Mouse (Mus musculus): ENCODE measurements around the gene Ikzf2.

Gene Ikzf2

DNA sequence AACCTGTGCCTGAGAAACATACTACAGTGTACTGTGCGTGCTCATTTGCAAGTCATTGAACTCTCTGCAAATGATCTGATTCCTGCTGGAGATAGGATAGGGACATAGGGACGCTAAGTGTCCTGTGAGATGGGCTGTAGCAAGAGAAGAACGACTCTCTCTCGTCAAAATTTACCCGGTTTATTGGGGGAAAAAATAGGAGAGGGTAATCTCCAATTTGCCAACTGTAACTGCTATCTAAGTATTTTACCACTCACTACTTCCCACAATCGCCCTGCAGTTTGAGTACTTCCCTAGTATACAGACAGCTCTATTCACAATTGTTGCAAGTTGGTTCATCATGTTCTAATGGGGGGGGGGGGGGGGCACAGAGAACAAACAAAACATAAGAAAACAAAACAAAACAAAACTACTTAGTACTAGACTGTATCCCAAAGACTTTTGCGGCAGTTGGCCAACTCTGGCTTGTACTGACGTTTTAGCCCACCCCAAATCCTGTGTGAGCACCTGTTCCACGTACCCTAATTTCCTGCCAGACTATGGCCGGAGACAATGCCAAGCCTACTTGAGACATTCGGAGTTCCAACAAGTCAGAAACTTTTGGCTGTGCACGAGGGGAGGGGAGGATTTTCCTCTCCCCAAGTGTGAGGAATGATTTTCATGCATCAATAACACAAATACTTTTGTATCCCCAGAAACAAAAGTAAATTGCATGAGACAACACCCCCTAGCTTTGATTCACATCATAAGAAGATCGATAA, 2.6 kb downstream of the Ikzf2 start:
- H3K27me3 ChIP-seq (ENCODE audit: control insufficient read depth, insufficient read depth, low read length, poor library complexity, severe bottlenecking), result no peaks in the 10 kb centered on the region
- no peaks in the 10 kb centered on the region for H3K36me3 ChIP-seq (ENCODE audit: control insufficient read depth, insufficient read depth, low read length, poor library complexity, severe bottlenecking)
- no peak for DNase-seq (ENCODE audit: low read depth, low spot score)

DNA sequence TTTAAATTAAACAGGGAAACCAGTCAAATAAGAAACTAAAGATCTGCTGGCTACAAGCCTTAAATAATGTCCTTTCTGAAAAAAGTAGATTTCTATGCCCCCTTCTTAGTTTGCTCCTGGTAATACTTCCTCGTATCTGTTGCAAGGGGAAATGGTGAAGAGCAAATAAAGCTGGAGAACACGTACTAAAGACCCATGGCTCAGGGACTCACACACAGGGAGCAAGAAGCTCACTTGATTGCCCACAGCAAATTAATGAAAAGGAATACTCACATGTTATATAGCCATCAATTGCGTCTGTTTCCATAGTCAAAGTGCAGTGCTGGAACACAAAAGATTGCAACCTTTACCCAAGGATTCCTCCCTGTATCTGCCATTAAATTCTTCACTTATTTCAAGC, 3.2 kb downstream of the Ikzf2 start:
- H3K27me3 ChIP-seq (ENCODE audit: control insufficient read depth, insufficient read depth, low read length, poor library complexity, severe bottlenecking), result no peaks in the 10 kb centered on the region
- no peak for DNase-seq (ENCODE audit: low read depth, low spot score)
- H3K36me3 ChIP-seq (ENCODE audit: control insufficient read depth, insufficient read depth, low read length, poor library complexity, severe bottlenecking), result no peaks in the 10 kb centered on the region

DNA sequence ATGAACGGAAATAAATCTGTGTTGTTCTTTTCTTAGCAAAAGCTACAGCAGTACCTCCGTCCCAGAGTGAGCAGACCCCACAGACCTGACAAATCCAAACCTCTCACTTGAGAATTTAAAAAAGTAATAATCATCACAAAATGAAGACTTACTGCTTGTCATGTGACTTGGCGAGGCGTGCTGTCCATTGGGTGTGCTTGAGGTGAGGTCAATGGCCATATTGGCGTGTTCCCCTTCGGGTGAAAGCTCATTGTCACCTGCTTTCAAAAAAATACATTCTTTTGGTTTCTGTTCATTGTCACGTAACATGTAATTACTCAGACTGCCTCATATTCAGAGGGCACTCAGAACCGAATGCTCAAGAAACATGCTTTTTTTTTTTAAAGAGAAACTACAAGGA, 4.0 kb downstream of the Ikzf2 start:
- no peak for DNase-seq (ENCODE audit: low read depth, low spot score)
- H3K36me3 ChIP-seq (ENCODE audit: control insufficient read depth, insufficient read depth, low read length, poor library complexity, severe bottlenecking), result no peaks in the 10 kb centered on the region
- no peaks in the 10 kb centered on the region for H3K27me3 ChIP-seq (ENCODE audit: control insufficient read depth, insufficient read depth, low read length, poor library complexity, severe bottlenecking)

DNA sequence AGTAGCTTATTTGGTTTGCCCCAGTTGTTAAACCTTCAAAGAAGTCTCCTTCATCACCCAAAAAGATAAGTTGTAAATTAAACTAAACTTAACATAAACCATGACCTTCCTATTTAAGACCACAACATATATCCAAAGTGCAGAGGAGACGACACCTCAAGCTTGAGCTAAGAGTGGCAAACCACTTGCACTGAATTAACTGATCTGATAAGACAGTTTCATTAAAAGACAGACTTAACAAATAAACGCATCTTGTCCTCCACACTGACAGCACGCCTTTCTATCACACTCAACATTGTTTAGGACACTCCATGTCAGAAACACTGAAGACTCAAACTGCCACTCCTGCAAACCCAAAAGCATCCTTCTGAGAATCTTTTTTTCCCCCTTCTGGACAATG, 4.8 kb downstream of the Ikzf2 start:
- no peak for DNase-seq (ENCODE audit: low read depth, low spot score)
- Histone ChIP-seq H3K27me3 (ENCODE audit: control insufficient read depth, insufficient read depth, low read length, poor library complexity, severe bottlenecking) (no peaks in the 10 kb centered on the region), H3K36me3 (ENCODE audit: control insufficient read depth, insufficient read depth, low read length, poor library complexity, severe bottlenecking) (no peaks in the 10 kb centered on the region)

DNA sequence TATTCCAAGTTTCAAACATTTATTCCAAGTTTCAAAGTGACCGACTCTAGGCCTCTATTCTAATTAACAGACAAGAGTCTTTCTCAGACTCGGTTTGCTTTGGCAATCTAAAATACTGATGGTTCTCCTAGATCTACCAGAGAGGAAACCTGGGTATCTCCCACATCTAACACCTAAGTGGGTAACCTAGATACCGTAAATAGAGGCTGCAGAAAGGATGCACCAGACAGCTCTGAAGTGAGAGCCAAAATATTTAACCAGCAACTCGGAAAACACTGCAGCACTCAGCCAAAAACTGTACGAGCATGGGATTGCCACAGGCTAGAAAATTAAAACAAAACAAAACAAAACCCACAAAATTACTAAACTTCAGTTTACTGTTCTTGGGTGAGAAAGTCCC, 6.0 kb downstream of the Ikzf2 start:
- Histone ChIP-seq H3K36me3 (ENCODE audit: control insufficient read depth, insufficient read depth, low read length, poor library complexity, severe bottlenecking) (no peaks in the 10 kb centered on the region), H3K27me3 (ENCODE audit: control insufficient read depth, insufficient read depth, low read length, poor library complexity, severe bottlenecking) (no peaks in the 10 kb centered on the region)
- DNase-seq (ENCODE audit: low read depth, low spot score), result no peak

DNA sequence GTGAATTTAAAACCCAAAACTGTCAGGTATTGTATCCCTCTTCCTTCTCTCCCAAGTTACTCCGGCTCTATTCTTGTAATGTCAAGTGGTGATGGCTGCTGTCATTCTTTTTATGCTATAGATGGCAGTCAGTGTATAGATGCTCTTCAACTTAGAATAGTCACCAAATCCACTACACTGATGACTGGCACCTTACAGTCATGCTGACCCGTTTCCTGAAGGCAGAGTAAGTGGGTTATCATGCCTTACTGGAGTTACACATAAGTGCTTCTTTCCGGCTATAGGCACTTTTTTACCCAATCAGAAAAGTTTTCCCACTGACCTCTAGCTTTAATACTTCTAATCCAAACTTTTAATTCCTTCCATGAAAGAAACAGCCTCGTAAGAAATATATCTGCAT, 6.5 kb downstream of the Ikzf2 start:
- Histone ChIP-seq H3K36me3 (ENCODE audit: control insufficient read depth, insufficient read depth, low read length, poor library complexity, severe bottlenecking) (no peaks in the 10 kb centered on the region), H3K27me3 (ENCODE audit: control insufficient read depth, insufficient read depth, low read length, poor library complexity, severe bottlenecking) (no peaks in the 10 kb centered on the region)
- no peak for DNase-seq (ENCODE audit: low read depth, low spot score)

DNA sequence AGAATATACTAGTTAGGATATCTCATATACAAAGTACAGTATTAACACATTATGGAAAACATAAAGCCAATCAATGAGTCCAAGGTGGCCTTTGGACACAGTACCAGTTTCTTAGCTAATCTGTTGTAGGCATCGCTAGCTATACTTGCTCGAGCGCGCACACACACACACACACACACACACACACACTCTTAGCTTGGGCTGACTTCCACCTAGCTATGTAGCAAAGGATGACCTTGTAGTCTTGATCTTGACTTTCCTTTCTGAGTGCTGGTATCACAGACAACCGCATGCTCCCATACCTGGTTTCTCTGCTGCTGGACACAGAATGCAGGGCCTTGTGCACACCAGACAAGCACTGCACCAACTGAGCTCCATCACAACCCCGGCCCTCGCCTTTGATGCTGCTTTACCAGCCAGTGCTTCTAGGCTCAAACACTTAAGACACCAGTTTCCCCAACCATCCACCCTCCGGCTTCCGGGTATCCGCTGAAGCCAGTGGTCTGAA, 17.1 kb downstream of the Ikzf2 start:
- H3K27me3 ChIP-seq (ENCODE audit: control insufficient read depth, insufficient read depth, low read length, poor library complexity, severe bottlenecking), result no peaks in the 10 kb centered on the region
- no peak for DNase-seq (ENCODE audit: low read depth, low spot score)
- no peaks in the 10 kb centered on the region for H3K36me3 ChIP-seq (ENCODE audit: control insufficient read depth, insufficient read depth, low read length, poor library complexity, severe bottlenecking)

DNA sequence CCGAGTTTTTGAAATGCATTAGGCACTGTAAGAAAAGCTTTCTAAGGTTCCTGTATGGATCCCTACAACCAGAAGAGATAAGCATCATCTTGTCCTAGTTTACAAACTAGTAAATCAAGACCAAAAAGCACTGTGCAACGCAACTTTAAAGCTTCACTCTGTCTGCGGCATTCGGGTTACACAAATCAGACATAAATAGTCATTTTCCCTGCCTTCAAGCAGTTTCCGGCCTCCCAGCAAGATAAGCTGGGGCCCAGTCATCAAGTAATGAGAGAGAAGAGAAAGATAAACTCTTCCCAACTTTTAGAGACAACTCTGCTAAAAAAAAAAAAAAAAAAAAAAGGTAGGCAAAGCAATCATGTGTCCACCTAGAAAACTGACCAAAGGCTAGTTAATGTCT, 19.6 kb downstream of the Ikzf2 start:
- Histone ChIP-seq H3K36me3 (ENCODE audit: control insufficient read depth, insufficient read depth, low read length, poor library complexity, severe bottlenecking) (no peaks in the 10 kb centered on the region), H3K27me3 (ENCODE audit: control insufficient read depth, insufficient read depth, low read length, poor library complexity, severe bottlenecking) (no peaks in the 10 kb centered on the region)
- no peak for DNase-seq (ENCODE audit: low read depth, low spot score)

DNA sequence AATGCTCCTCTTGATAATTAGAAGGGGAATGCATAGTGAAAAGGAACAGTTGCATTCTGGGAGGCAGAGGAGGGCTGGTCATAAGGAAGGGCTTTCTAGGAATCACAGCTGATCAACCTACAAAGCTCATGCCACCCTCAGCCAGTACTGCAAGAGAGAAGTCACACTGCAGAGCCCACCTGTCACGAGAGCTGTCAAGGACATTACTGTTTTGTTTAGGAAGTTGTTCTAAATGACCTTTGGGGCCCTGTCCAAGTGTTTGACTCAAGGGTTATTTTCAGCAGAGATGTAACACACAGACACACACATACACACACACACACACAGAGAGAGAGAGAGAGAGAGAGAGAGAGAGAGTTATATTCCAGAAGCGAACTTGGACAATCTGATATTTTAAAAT, 27.3 kb downstream of the Ikzf2 start:
- no peak for DNase-seq (ENCODE audit: low read depth, low spot score)
- Histone ChIP-seq H3K36me3 (ENCODE audit: control insufficient read depth, insufficient read depth, low read length, poor library complexity, severe bottlenecking) (no peaks in the 10 kb centered on the region), H3K27me3 (ENCODE audit: control insufficient read depth, insufficient read depth, low read length, poor library complexity, severe bottlenecking) (no peaks in the 10 kb centered on the region)

DNA sequence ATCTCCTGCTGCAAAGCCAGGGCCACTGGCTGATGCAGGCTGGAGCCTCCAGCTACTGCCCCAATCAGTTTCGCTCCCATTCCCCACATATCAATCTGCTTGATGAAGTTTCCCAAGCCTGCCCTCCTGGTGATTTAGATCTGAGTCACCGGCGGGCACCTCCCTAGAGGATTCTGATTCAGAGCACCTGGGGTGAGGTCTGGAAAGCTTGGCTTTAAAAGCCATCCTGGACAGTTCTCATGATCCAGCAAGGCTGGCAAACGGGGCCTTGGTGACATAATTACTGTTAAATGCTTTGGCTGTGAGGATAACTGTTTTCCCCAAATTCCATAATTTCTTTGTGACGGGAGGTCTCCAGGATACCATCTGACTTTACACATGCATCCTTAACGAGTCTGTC, 29.0 kb downstream of the Ikzf2 start:
- no peak for DNase-seq (ENCODE audit: low read depth, low spot score)
- H3K27me3 ChIP-seq (ENCODE audit: control insufficient read depth, insufficient read depth, low read length, poor library complexity, severe bottlenecking), result no peaks in the 10 kb centered on the region
- H3K36me3 ChIP-seq (ENCODE audit: control insufficient read depth, insufficient read depth, low read length, poor library complexity, severe bottlenecking), result no peaks in the 10 kb centered on the region

DNA sequence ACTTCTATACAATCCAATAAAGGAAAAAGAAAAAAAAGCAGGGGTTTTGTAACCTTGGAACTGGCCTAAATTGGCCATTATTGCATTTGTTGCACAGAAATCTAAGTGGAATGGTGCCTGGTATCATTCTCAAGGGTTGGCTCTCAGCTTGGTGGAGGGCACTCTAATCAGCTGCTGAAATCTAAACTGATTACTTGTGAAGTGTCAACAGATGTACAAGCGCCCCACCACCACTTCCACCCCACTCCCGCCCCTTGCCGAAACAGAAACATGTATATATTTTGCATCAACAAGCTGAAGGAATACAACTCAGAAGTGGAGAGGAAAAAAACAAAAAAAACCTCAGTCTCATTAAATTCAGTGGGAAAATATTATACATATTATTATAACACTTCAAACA, 29.6 kb downstream of the Ikzf2 start:
- no peak for DNase-seq (ENCODE audit: low read depth, low spot score)
- H3K27me3 ChIP-seq (ENCODE audit: control insufficient read depth, insufficient read depth, low read length, poor library complexity, severe bottlenecking), result no peaks in the 10 kb centered on the region
- no peaks in the 10 kb centered on the region for H3K36me3 ChIP-seq (ENCODE audit: control insufficient read depth, insufficient read depth, low read length, poor library complexity, severe bottlenecking)

DNA sequence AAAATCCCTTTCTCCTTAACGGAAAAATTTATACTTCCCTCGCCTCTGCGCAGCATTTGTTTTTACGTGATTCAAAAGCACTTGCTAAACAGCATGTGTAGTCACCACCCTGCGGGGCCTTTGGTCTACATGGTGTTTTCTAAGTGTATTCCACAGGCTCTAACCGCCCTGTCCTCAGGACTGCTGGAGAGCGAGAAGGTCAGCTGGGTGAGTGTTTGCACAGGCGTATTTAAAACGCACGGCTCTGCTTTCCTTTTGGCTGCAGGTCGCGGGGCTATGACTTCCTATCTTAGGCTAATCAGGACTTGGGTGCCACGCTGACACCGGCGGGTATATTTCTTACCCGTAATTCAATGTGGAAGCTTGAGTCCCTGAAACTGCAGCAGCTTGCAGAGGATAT, 30.1 kb downstream of the Ikzf2 start:
- Histone ChIP-seq H3K36me3 (ENCODE audit: control insufficient read depth, insufficient read depth, low read length, poor library complexity, severe bottlenecking) (no peaks in the 10 kb centered on the region), H3K27me3 (ENCODE audit: control insufficient read depth, insufficient read depth, low read length, poor library complexity, severe bottlenecking) (no peaks in the 10 kb centered on the region)
- DNase-seq (ENCODE audit: low read depth, low spot score), result no peak

DNA sequence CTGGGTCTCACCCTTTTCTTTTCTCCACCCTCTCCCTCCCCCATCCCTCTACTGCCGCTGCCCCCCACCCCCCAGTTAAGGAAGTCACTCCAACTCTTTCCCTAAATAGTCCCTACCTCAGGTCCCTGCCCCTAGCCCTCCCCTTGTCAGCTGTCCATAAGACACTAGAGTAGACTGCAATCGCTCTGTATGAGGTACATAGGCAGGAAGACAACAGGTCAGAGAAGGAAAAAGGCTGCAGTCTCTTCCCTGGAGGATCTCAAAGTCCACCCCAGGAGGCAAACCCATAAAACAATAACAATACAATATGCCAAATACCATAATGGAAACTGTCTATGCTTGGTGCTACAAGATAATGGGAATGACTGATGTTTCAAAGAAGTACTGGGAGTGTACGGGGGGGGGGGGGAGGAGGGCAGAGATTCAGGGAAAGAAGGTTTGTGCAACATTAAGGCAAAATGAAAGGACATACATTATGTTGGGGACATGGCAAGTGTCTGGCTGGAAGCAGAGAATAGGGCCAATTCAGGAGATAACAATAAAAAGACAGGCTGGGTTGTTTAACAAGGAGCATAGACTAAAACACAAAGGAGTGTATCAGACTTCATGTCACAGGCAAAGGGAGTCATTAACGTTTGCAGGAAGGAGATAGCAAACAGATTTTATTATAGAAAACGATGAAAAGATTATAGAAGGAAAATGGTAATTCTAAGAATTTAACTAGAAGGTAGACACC, 30.8 kb downstream of the Ikzf2 start:
- Histone ChIP-seq H3K27me3 (ENCODE audit: control insufficient read depth, insufficient read depth, low read length, poor library complexity, severe bottlenecking) (no peaks in the 10 kb centered on the region), H3K36me3 (ENCODE audit: control insufficient read depth, insufficient read depth, low read length, poor library complexity, severe bottlenecking) (no peaks in the 10 kb centered on the region)
- no peak for DNase-seq (ENCODE audit: low read depth, low spot score)

DNA sequence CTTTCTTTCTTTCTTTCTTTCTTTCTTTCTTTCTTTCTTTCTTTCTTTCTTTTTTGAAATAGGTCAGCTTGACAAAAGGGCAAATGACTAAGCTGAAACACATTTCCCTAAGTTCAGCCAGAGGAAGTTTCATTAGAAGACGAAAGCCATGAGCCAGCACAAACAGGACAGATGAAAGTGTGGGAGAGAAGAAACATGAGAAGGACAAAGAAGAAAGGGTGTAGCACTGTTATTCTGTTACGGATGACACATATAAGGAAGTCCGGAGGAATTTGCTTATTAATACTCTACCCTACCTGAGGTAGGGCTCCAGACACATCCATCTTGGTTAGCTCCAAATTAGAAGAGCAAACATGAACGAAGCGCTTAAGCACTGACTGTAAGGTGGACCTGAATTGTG, 31.7 kb downstream of the Ikzf2 start:
- Histone ChIP-seq H3K36me3 (ENCODE audit: control insufficient read depth, insufficient read depth, low read length, poor library complexity, severe bottlenecking) (no peaks in the 10 kb centered on the region), H3K27me3 (ENCODE audit: control insufficient read depth, insufficient read depth, low read length, poor library complexity, severe bottlenecking) (no peaks in the 10 kb centered on the region)
- no peak for DNase-seq (ENCODE audit: low read depth, low spot score)

DNA sequence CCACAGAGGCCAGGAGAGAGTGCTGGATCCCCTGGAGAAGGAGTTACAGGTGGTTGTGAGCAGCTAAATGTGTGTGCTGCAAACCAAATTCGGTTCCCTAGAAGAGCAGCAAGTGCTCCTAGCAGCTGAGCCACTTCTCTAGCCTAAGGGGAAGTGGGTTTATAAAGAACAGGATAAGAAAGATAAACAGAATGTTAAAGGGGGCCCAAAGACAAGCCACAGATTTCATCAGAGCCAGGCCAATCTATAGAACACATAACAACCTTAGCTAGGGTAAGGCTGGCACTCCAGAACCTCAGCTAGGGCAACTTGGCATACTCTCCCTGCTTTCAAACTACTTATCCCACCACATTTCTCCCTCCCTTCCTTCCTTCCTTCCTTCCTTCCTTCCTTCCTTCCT, 32.1 kb downstream of the Ikzf2 start:
- no peak for DNase-seq (ENCODE audit: low read depth, low spot score)
- Histone ChIP-seq H3K27me3 (ENCODE audit: control insufficient read depth, insufficient read depth, low read length, poor library complexity, severe bottlenecking) (no peaks in the 10 kb centered on the region), H3K36me3 (ENCODE audit: control insufficient read depth, insufficient read depth, low read length, poor library complexity, severe bottlenecking) (no peaks in the 10 kb centered on the region)

All from splenic B cell, adult 2 months (primary cell).